Mouse (Mus musculus) C2C12 (cell line): ENCODE measurements around the gene Dnah6. TPM values are rescaled to one million over a fixed set of nuclear protein-coding genes. Genes with fewer than 3 reads are reported as not detected.

Experiments
- H3K27me3 ChIP-seq: one replicate; pipeline ENCODE4 v1.6.1; 2011; ENCODE audit not compliant: control insufficient read depth, insufficient read depth, insufficient read length
- H3K36me3 ChIP-seq: one replicate; pipeline ENCODE4 v1.6.1; 2011; ENCODE audit not compliant: control insufficient read depth, insufficient read depth
- H3K4me3 ChIP-seq: one replicate; pipeline ENCODE4 v1.5.1; 2011; ENCODE audit warnings: mild to moderate bottlenecking, control low read depth; ENCODE audit not compliant: poor library complexity, insufficient read depth, severe bottlenecking
- H3K79me2 ChIP-seq: one replicate; pipeline ENCODE4 v1.6.1; 2011; ENCODE audit not compliant: control insufficient read depth, insufficient read depth
- H3K79me3 ChIP-seq: one replicate; pipeline ENCODE4 v1.6.1; 2011; ENCODE audit warnings: low read depth, control low read depth
- H3ac ChIP-seq: one replicate; pipeline ENCODE3; 2011; ENCODE audit warnings: low read depth; ENCODE audit not compliant: control insufficient read depth, insufficient read length
- CEBPB ChIP-seq: IDR thresholded peaks from one replicate; pipeline ENCODE4 v1.6.1; 2011; ENCODE audit warnings: low read depth, mild to moderate bottlenecking, control low read depth, moderate library complexity
- CTCF ChIP-seq: IDR thresholded peaks from one replicate; pipeline ENCODE4 v1.5.1; 2011; ENCODE audit not compliant: control insufficient read depth, insufficient read depth, insufficient read length
- FOSL1 ChIP-seq: IDR thresholded peaks from one replicate; pipeline ENCODE4 v1.8.0; 2011; ENCODE audit warnings: mild to moderate bottlenecking, low read length; ENCODE audit not compliant: poor library complexity, insufficient read depth, severe bottlenecking
- MAX ChIP-seq: IDR thresholded peaks from one replicate; pipeline ENCODE4 v1.6.1; 2011; ENCODE audit warnings: mild to moderate bottlenecking, control low read depth
- MYOD1 ChIP-seq: IDR thresholded peaks from one replicate; pipeline ENCODE4 v1.6.1; 2011; ENCODE audit warnings: low read depth; ENCODE audit not compliant: control insufficient read depth, insufficient read length
- MYOG ChIP-seq: IDR thresholded peaks from one replicate; pipeline ENCODE4 v1.6.1; 2011; ENCODE audit not compliant: control insufficient read depth, insufficient read length; ENCODE audit errors: extremely low read depth
- USF1 ChIP-seq: IDR thresholded peaks from one replicate; pipeline ENCODE4 v1.6.1; 2011; ENCODE audit warnings: low read depth, mild to moderate bottlenecking, control low read depth, moderate library complexity
- polyA plus RNA-seq: library from polyadenylated mRNA; unstranded; fragments of >200 nt; fragmentation: generic; extraction: Trizol; gene quantifications from one replicate; pipeline ENCODE4 v1.2.1, GENCODE M21; 2012; ENCODE audit warnings: missing spikeins

Gene Dnah6
- polyA plus RNA-seq, 1 experiment, result 0.20 TPM

DNA sequence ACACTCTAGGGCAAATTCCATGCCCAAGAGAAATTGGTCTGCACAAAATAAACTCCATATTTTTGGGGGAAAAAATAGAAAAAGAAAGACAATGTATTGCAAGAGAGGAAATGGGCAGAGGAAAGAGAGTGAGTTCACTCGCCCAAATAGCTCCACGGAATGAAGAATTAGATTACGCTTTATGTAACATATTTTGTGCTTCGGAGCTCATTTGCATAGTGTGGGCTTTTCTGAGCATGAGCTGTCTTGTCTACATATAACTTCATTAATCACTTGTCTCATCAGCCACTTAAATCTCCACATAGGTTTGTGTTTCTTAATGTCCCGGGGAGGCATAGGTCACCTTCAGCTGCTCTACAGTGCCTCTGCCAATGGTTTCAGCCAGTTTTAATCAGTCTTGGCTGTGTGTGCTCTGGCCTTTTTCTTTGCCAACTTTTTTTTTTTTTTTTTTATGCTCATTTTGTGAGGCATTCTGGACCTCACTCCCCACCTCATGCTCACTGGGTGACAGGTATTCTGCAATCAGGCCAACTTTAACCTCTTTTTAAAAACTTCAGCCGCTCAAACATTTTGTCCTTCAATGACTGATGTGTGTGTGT lies 12.9 kb upstream of the Dnah6 start:
- no peaks in the 10 kb centered on the region for H3K79me3 ChIP-seq
- H3K79me2 ChIP-seq, result no peaks in the 10 kb centered on the region
- H3K4me3 ChIP-seq, result no peak overlapping the region
- no peak overlapping the region for H3ac ChIP-seq
- TF ChIP-seq MAX, result no peak
- no peak for TF ChIP-seq FOSL1
- no peak for TF ChIP-seq CEBPB
- TF ChIP-seq MYOD1, result no peak
- no peak for TF ChIP-seq CTCF
- TF ChIP-seq MYOG, result no peak
- no peak for TF ChIP-seq USF1
- no peaks in the 10 kb centered on the region for H3K27me3 ChIP-seq
- no peaks in the 10 kb centered on the region for H3K36me3 ChIP-seq

DNA sequence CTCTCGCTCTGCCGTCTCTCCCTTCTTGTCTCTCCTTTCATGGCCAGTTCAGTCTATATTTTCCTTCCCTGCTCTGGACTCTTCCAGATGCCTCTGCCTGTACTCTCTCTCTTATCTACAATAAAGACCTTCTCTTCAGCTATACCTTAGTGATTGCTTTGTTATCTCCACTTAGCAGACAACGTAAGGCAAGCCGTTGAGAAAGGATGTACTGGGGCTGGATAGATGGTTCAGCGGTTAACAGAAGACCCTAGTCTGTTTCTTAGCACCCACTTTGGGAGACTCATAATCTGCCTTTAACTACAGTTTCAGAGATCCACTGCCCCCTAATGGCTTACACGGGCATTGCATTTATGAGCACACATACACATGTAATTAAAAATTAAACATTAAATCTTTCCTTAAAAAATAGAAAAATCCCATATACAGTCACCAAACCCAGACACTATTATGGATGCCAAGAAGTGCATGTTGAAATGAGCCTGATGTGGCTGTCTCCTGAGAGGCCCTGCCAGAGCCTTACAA lies 11.8 kb upstream of the Dnah6 start:
- Histone ChIP-seq H3K27me3 (no peaks in the 10 kb centered on the region), H3ac (no peak overlapping the region), H3K79me3 (no peaks in the 10 kb centered on the region), H3K4me3 (no peak overlapping the region), H3K79me2 (no peaks in the 10 kb centered on the region), H3K36me3 (no peaks in the 10 kb centered on the region)
- no peak for TF ChIP-seq MYOG
- TF ChIP-seq MYOD1, result no peak
- no peak for TF ChIP-seq FOSL1
- TF ChIP-seq CEBPB, result no peak
- TF ChIP-seq CTCF, result no peak
- no peak for TF ChIP-seq MAX
- no peak for TF ChIP-seq USF1

DNA sequence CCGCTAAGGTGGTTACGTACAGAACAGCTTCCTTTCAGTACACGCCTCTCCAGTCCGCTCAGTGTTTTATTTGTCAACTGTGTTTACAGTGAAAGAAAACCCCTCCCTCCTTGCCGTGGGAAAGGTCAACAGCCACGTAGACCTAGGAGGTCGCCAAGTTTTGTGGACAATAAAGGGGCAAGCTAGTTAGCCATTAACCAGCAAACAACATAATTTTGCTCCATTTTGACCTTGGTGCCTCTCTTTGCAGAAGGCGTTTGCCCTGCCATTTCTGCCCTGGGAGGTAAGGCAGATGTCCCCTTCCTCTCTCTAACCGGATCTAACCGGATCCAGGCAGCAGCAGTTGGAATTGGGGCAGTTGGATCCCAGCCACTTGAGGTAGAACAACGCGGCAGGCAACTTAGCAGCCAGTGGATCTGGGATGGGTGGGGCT lies 10.7 kb upstream of the Dnah6 start:
- no peaks in the 10 kb centered on the region for H3K36me3 ChIP-seq
- TF ChIP-seq MYOG (no peak), USF1 (no peak), FOSL1 (no peak), CEBPB (no peak), MAX (no peak), CTCF (no peak), MYOD1 (no peak)
- H3K27me3 ChIP-seq, result no peaks in the 10 kb centered on the region
- H3ac ChIP-seq, result no peak overlapping the region
- H3K79me3 ChIP-seq, result no peaks in the 10 kb centered on the region
- H3K79me2 ChIP-seq, result no peaks in the 10 kb centered on the region
- no peak overlapping the region for H3K4me3 ChIP-seq

DNA sequence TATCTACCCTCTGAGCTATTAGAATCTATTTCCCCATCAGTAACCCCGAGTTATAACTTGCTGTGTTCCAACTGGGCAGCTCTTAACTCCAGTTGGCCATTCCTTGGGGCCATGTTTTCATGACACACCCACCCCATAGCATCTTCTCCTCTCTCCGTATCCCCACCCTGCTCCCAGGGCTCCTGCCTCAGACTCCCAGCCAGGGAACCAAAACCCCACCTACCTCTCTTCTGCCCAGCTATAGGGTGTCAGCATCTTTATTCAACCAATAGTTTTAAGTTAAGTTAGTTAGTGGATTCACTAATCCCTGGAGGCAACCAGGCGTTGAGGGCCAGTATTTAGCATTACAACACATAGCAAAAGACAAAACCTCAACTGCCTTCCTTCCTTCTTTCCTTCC lies 7.4 kb upstream of the Dnah6 start:
- no peaks in the 10 kb centered on the region for H3K79me3 ChIP-seq
- no peak overlapping the region for H3K4me3 ChIP-seq
- TF ChIP-seq MYOG, result no peak
- no peak for TF ChIP-seq MAX
- TF ChIP-seq USF1, result no peak
- TF ChIP-seq CEBPB, result no peak
- no peak for TF ChIP-seq MYOD1
- no peak for TF ChIP-seq CTCF
- TF ChIP-seq FOSL1, result no peak
- no peaks in the 10 kb centered on the region for H3K36me3 ChIP-seq
- no peaks in the 10 kb centered on the region for H3K79me2 ChIP-seq
- no peak overlapping the region for H3ac ChIP-seq
- no peaks in the 10 kb centered on the region for H3K27me3 ChIP-seq

DNA sequence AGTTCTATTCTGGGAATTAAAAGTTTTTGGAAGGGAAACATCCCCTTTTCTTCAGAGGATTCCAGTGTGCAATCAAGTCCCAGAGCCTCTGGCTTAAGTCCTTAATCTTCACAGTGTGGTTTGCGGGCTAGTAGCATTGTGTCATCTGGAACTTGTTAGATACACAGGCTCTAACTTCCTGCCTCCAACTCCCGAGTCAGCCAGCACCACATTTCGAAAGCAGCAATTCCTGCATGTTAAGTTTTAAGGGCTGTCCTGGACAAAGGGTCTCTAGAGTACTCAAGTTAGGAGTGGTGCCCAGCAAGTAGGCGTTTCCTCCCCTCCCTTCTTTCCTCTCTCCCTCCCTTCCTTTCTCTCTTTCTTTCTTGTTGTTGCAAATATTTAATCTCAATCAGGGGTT lies 7.0 kb upstream of the Dnah6 start:
- no peak for TF ChIP-seq CEBPB
- no peak for TF ChIP-seq FOSL1
- no peak for TF ChIP-seq CTCF
- no peak for TF ChIP-seq MAX
- no peak for TF ChIP-seq MYOD1
- no peak for TF ChIP-seq USF1
- no peak for TF ChIP-seq MYOG
- H3K4me3 ChIP-seq, result no peak overlapping the region
- no peak overlapping the region for H3ac ChIP-seq

More for the DNA sequence above, 7.0 kb upstream of the Dnah6 start:
- Histone ChIP-seq H3K79me3 (no peaks in the 10 kb centered on the region), H3K36me3 (no peaks in the 10 kb centered on the region), H3K27me3 (no peaks in the 10 kb centered on the region), H3K79me2 (no peaks in the 10 kb centered on the region)
